Mouse (Mus musculus): ENCODE measurements around the gene Zwint.
A peak's percentile ranks its signal among the peaks of the same experiment; 100 is the strongest.

Zwint gene

DNA sequence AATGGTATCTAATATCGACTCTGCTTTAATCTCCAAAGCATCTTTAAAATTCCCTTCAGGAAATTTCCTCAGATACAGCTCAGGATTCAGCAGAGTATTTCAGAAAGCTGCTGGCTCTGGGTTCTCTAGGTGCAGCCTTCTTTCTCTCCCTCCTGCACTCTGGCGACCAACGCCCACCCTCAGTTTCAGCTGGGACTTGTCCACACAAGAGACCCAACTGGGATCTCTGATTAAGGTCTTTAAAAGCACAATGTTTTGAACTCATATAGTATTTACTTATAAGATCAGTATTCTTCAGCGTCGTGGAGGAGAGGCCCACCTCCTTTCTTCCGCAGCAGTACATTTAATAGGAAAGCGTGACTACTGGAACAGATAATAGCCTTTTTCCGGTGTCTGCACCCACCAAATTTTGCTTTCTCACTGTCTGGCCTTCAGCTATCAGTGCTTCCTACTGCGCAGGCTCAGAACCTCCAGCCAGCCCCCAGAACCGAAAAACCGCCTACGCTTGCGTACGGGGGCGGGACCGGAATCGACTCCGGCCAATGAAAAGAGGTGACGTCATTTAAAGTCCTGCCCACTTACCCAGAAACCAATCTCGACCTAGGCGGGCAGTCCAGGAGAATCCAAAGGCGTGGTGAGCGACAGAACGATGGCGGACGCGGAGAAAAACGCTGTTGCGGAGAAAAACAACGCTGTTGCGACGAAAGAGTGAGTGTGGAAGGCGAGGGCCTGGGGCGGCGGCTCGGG is at the start of gene Zwint:
Gene Zwint, plus strand, starts transcription at position 576 of the 747 bp plus-strand sequence.
- peak; percentile 87 to 92 for DNase-seq

DNA sequence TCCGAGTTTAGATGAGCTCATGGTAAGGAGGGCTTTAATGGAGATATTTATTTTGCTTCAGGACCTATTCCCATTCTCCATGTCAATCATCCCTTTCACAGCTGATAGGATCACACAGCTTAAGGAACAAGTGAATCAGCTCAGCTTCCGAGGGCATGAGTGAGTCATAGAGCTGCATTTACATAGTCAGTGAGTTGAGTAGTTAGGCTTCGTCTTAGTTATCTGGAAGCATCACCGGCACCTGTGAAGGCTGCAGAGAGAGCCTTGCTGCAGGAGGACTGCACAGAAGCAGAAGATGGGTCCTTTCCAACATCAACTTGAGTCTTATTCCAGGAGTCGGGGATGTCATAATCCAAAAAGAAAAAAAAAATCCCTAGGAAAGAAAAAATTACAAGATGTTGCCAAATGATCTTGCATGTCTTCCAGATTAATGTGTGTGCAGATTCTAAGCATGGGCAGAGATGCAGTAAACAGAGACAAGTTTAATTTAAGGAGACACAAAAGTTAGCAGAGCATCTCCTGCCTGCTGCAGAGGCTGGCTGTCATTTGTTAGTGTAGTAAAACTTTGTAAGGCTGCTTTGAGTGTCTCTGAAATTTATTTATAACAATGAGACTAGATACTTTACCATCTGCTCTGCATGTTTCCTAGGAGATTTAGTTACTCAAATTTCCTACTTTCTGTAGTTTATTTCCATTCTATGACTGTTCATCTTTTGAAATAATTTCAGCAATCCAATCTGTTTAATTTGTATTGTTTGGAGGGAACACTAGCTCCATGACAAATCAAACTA is 41.3 kb upstream of the Zwint start:
- DNase-seq, result no peak

DNA sequence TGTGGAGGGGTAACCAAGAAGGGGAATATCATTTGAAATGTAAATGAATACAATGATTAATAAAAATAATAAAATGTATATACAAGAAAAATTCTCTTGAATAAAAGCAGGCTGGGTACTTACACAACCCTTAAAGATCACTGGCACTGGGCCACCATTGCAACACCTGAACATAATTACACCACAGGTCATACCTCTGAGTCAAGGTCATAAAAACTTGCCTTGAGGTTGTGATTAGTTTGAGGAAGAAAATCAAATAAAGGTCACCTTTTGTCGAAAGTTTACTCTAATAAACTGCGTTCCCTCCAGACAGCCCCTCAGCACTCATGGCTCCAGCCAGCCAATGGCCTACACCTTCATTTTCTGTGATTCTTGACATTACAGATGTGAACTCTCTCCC is 38.5 kb upstream of the Zwint start:
- DNase-seq, result no peak

DNA sequence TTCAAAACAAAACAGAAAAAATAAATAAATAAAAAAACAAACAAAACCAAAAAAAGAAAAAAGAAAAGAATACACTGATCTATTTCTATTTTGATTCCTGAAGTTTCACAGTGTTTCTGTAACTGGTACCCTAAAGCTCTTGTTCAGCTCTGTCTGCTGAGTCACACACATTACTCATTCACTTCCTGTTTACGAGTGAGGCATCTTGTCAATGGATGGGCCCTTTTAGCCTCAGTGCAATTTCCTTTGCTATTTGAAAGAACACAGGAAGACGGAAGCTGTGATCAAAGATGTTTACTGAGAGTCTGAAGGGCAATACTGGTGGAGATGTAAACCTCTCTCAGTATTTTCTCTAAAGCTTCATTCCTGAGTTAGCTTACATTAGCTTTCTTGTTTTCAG is 34.1 kb upstream of the Zwint start:
- DNase-seq, result no peak

GRCm38 (mm10) chr10:72623561-72623960 is 31.1 kb upstream of the Zwint start:
- no peak for DNase-seq

DNA sequence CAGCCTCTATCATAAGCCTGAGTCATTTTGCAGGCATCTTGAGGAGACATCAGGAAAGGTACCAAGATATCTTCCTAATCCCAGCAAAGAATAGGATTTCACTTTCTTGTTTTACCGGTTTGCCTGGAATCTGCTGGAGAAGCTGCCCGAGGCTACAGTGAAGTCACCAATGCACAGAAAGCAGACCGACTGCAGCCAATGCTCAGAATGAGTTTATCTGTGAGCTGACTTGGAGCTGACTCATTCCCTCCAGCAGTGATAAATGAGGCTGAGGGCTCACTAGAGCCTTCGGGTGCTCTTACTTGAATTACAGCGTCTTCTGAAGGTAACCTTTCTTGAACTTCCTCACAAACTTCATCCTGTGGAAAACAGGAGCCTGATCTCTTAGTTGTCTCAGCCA is 20.5 kb upstream of the Zwint start:
- DNase-seq, result no peak

DNA sequence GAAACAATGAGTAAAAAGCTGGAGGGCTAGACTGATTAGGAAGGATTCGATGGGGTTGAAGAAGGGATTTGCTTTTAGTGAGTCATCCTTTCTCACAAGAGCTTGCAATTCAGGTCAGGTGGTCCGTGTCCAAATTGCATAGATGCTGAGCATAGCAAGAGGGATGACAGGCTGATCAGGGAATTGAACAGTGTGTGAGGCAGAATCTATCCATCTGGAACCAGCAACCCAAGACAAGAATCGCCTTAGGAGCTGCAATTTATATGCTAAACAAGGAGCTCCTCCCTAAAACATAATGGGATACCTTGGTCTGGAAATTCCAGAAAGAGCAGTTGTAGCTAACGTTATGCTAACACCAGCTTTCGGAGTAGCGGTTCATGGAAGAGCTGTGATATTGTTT is 3.8 kb upstream of the Zwint start:
- DNase-seq, result no peak

- no peak for DNase-seq
Measured at GRCm38 (mm10) chr10:72653797-72654196, 848 bp upstream of the Zwint start.

- no peak for DNase-seq
Measured at GRCm38 (mm10) chr10:72655017-72655509, 418 bp downstream of the Zwint start.

GRCm38 (mm10) chr10:72659198-72659597 is 4.6 kb downstream of the Zwint start:
- DNase-seq, result no peak

GRCm38 (mm10) chr10:72660350-72660749 is 5.7 kb downstream of the Zwint start:
- no peak for DNase-seq

GRCm38 (mm10) chr10:72667856-72668255 is 13.2 kb downstream of the Zwint start:
- no peak for DNase-seq

- no peak for DNase-seq
Measured at GRCm38 (mm10) chr10:72669086-72669485, 14.4 kb downstream of the Zwint start.

DNA sequence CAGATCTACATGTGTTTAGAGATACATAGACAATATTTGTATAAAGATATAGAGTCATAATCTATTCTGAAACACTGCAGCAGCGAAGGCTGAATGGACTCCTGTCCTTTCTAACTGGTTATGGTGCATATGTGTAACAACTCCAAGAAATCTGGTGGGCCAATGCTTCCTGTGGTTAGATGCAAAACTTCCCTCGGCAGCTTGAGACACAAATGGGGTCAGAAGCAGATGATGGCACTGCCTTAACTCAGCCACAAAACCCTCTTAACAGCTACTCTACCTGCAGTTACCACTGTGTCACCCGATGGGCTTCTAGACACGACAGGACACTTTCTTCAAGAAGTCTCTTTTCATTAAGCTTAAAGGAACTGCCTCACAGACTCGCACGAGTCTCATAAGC is 21.3 kb downstream of the Zwint start:
- no peak for DNase-seq

DNA sequence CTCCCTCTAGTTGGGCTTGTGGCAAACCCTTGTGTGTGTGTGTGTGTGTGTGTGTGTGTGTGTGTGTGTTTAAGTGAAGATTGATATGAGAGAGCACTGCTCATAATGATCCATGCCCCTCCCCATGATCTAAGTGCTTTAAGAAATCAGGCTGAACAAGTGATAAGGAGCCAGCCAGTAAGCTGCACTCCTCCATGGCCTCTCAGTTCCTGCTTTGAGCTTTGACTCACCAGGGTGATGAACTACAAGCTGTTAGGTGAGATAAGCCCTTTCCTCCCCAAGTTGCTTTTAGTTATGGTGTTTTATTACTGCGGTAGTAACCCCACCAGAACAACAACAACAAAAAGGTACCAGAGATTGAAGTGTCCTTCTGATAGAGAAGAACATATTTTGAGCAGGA is 21.9 kb downstream of the Zwint start:
- no peak for DNase-seq

DNA sequence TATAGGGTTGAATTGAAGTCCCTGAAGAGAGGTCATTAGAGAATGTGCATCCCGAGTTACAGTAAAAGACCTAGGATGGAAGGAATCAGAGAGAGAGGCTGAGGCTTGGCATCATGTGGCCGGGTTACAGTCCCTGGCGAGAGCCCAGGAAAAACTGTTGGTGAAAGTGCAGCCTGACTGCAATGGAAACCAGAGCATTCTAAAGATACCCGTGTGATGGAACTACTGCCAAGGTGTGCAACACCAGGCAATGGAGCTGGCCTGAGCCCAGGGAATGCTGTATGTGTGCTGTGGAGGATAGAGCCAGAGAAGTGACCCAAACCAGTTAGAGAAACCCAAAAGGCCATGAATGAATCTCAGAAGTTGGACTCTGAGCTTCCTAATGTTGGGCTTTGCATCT is 24.4 kb downstream of the Zwint start:
- DNase-seq, result no peak

DNA sequence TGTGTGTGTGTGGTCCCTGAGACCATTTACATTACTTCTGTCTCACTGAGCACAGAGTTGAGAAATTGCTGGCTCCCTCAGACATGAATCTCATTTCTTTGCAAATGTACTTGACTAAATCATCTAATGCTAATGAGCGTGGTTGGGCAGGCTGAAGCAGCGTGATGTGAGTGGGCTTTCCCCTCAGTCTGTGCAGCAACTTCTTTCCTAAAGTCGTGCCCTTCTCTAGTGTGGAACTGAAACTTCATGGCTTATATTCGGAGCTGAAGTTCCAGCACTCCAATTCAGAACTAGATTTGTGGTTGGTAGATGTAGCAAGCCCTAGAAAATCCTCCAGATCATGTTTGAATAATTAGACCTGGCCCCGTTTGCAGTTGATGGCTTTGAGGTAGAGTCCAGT is 46.4 kb downstream of the Zwint start:
- DNase-seq, result no peak

- DNase-seq, result no peak
Measured at GRCm38 (mm10) chr10:72713754-72714153, 59.1 kb downstream of the Zwint start.

Data from thymus, adult 18-20 months (tissue).